In genomic region chr17:29305058-29305806, GRCm38 (mm10) we compare ENCODE assay signal across 8 mouse cellular contexts. TPM values are rescaled to one million over a fixed set of nuclear protein-coding genes. Genes with fewer than 3 reads are reported as not detected.
DNase-seq lines count a peak whose midpoint lies in the region; ATAC-seq lines count a peak whose summit lies in the region.

No protein-coding gene starts in this region.

- H3K4me1 ChIP-seq in heart, embryonic 11.5 days (ENCODE audit: control insufficient read depth, insufficient read depth, low read length): peaks cover 18% of the 10 kb centered on the region
- H3K4me1 ChIP-seq in heart, embryonic 13.5 days: peaks cover 51% of the 10 kb centered on the region
- peaks cover 8% of the 10 kb centered on the region for H3K4me1 ChIP-seq in liver, embryonic 16.5 days (ENCODE audit: control insufficient read depth, low read depth, low read length)
- H3K4me1 ChIP-seq in midbrain, embryonic 15.5 days: no peaks in the 10 kb centered on the region

- peaks cover 4% of the 10 kb centered on the region for H3K36me3 ChIP-seq in heart, embryonic 11.5 days (ENCODE audit: control insufficient read depth, insufficient read depth, low read length)
- H3K36me3 ChIP-seq in heart, embryonic 13.5 days: peaks cover 16% of the 10 kb centered on the region
- H3K36me3 ChIP-seq in liver, embryonic 16.5 days (ENCODE audit: control insufficient read depth, insufficient read depth): peaks cover 5% of the 10 kb centered on the region
- peaks cover 10% of the 10 kb centered on the region for H3K36me3 ChIP-seq in midbrain, embryonic 15.5 days (replicated peaks)

- no peak overlapping the region for H3K27ac ChIP-seq in heart, embryonic 11.5 days (ENCODE audit: low read depth, low read length)
- H3K27ac ChIP-seq in heart, embryonic 13.5 days (replicated peaks): peak overlapping the region; percentile 48
- no peak overlapping the region for H3K27ac ChIP-seq in liver, embryonic 16.5 days (ENCODE audit: low read length)
- no peak overlapping the region for H3K27ac ChIP-seq in midbrain, embryonic 15.5 days

- H3K9ac ChIP-seq in heart, embryonic 11.5 days (ENCODE audit: low read depth, low read length): no peak overlapping the region
- H3K9ac ChIP-seq in heart, embryonic 13.5 days: peak overlapping the region; percentile 59
- no peak overlapping the region for H3K9ac ChIP-seq in liver, embryonic 16.5 days (ENCODE audit: low read depth, low read length)
- H3K9ac ChIP-seq in midbrain, embryonic 15.5 days: no peak overlapping the region

- no peaks in the 10 kb centered on the region for H3K27me3 ChIP-seq in heart, embryonic 11.5 days (ENCODE audit: control insufficient read depth, insufficient read depth, low read length)
- H3K27me3 ChIP-seq in heart, embryonic 13.5 days (replicated peaks): 0 out of 2 replicates have a peak, but pooled peaks cover 4% of the 10 kb centered on the region
- H3K27me3 ChIP-seq in liver, embryonic 16.5 days (ENCODE audit: control insufficient read depth, insufficient read depth, low read depth, low read length): no peaks in the 10 kb centered on the region
- no peaks in the 10 kb centered on the region for H3K27me3 ChIP-seq in midbrain, embryonic 15.5 days (replicated peaks)

- no peak for ATAC-seq in heart, embryonic 11.5 days (replicated peaks; ENCODE audit: insufficient number of reproducible peaks, low FRiP score, low TSS enrichment)
- no peak for ATAC-seq in heart, embryonic 13.5 days (ENCODE audit: extremely low read depth, insufficient number of reproducible peaks, low FRiP score, low TSS enrichment)
- ATAC-seq in liver, embryonic 16.5 days (ENCODE audit: low read depth): no peak
- no peak for ATAC-seq in midbrain, embryonic 15.5 days (replicated peaks)

- H3K9me3 ChIP-seq in heart, embryonic 11.5 days (replicated peaks; ENCODE audit: control insufficient read depth, low read length): no peaks in the 10 kb centered on the region
- H3K9me3 ChIP-seq in heart, embryonic 13.5 days: no peaks in the 10 kb centered on the region
- H3K9me3 ChIP-seq in liver, embryonic 16.5 days (replicated peaks; ENCODE audit: control insufficient read depth, low read length): no peaks in the 10 kb centered on the region
- no peaks in the 10 kb centered on the region for H3K9me3 ChIP-seq in midbrain, embryonic 15.5 days

- H3K4me2 ChIP-seq in heart, embryonic 11.5 days: no peak overlapping the region; the same call in 1 of the 2 replicates
- peak overlapping the region; percentile 42 for H3K4me2 ChIP-seq in heart, embryonic 13.5 days
- H3K4me2 ChIP-seq in liver, embryonic 16.5 days (ENCODE audit: low read depth, low read length): peak overlapping the region; percentile 29; the same call in 1 of the 2 replicates
- no peak overlapping the region for H3K4me2 ChIP-seq in midbrain, embryonic 15.5 days

- 16% methylated on average over 15 of the region's 15 CpGs for WGBS in heart, embryonic 11.5 days (ENCODE audit: insufficient replicate concordance)
- 15% methylated on average over 15 of the region's 15 CpGs for WGBS in heart, embryonic 13.5 days
- 22% methylated on average over 15 of the region's 15 CpGs for WGBS in liver, embryonic 16.5 days (ENCODE audit: insufficient replicate concordance)
- WGBS in midbrain, embryonic 15.5 days: 32% methylated on average over 15 of the region's 15 CpGs

- no peak overlapping the region for H3K4me3 ChIP-seq in heart, embryonic 11.5 days (ENCODE audit: low read depth, low read length)
- H3K4me3 ChIP-seq in heart, embryonic 13.5 days: peak overlapping the region; percentile 6; the same call in 1 of the 2 replicates
- H3K4me3 ChIP-seq in liver, embryonic 16.5 days (ENCODE audit: low read depth, low read length): no peak overlapping the region
- no peak overlapping the region for H3K4me3 ChIP-seq in midbrain, embryonic 15.5 days

- DNase-seq in heart, adult 18-20 months: peak; percentile 72 to 74
- DNase-seq in cerebellum, adult 8-10 months: peak; percentile 39
- no peak for DNase-seq in right cerebral cortex, postnatal 14 days
- DNase-seq in adrenal gland, adult 18-20 months (ENCODE audit: low spot score in 2 of 2): no peak

RNA-seq across cellular contexts. Expression of gene Pi16, which starts 12.2 kb away (rescaled TPM):
- total RNA-seq in heart, adult 18-20 months (2021): 10 to 100 TPM; 22.7 to 29.1 TPM
- polyA plus RNA-seq in heart, embryonic 11.5 days (2014; fragmentation: Nextera tagmentation; extraction: Ambion mirVana): 0.55 and 1.7 TPM in 2 replicates
- polyA plus RNA-seq in heart, embryonic 13.5 days (2015; fragmentation: Nextera tagmentation; extraction: Ambion mirVana): 1.9 and 2.4 TPM in 2 replicates
- 2.0 and 2.6 TPM in 2 replicates for polyA plus RNA-seq in liver, embryonic 16.5 days (2015; fragmentation: Nextera tagmentation; extraction: Ambion mirVana)
- 3.6 and 4.0 TPM in 2 replicates for polyA plus RNA-seq in midbrain, embryonic 15.5 days (2015; fragmentation: Nextera tagmentation; extraction: Ambion mirVana)
- 10 to 100 TPM; 16.8 to 52.3 TPM for total RNA-seq in adrenal gland, adult 18-20 months (2021)

RNA-seq across cellular contexts. Expression of gene BC004004, which starts 36.6 kb away (rescaled TPM):
- total RNA-seq in heart, adult 18-20 months (2021): 100 to 1,000 TPM; 297 to 354 TPM
- 90.6 and 94.9 TPM in 2 replicates for polyA plus RNA-seq in heart, embryonic 11.5 days (2014; fragmentation: Nextera tagmentation; extraction: Ambion mirVana)
- polyA plus RNA-seq in heart, embryonic 13.5 days (2015; fragmentation: Nextera tagmentation; extraction: Ambion mirVana): 85.0 and 91.9 TPM in 2 replicates
- polyA plus RNA-seq in liver, embryonic 16.5 days (2015; fragmentation: Nextera tagmentation; extraction: Ambion mirVana): 82.1 and 90.5 TPM in 2 replicates
- polyA plus RNA-seq in midbrain, embryonic 15.5 days (2015; fragmentation: Nextera tagmentation; extraction: Ambion mirVana): 112 and 114 TPM in 2 replicates
- total RNA-seq in adrenal gland, adult 18-20 months (2021): 100 to 1,000 TPM; 111 to 147 TPM

RNA-seq across cellular contexts. Expression of gene Ppil1, which starts 41.2 kb away (rescaled TPM):
- 10 to 100 TPM; 34.9 to 36.5 TPM for total RNA-seq in heart, adult 18-20 months (2021)
- 117 and 135 TPM in 2 replicates for polyA plus RNA-seq in heart, embryonic 11.5 days (2014; fragmentation: Nextera tagmentation; extraction: Ambion mirVana)
- polyA plus RNA-seq in heart, embryonic 13.5 days (2015; fragmentation: Nextera tagmentation; extraction: Ambion mirVana): 106 and 128 TPM in 2 replicates
- polyA plus RNA-seq in liver, embryonic 16.5 days (2015; fragmentation: Nextera tagmentation; extraction: Ambion mirVana): 70.1 and 76.8 TPM in 2 replicates
- polyA plus RNA-seq in midbrain, embryonic 15.5 days (2015; fragmentation: Nextera tagmentation; extraction: Ambion mirVana): 113 and 119 TPM in 2 replicates
- 10 to 100 TPM; 21.3 to 22.4 TPM for total RNA-seq in adrenal gland, adult 18-20 months (2021)

RNA-seq across cellular contexts. Expression of gene Mtch1, which starts 42.5 kb away (rescaled TPM):
- 100 to 1,000 TPM; 193 to 203 TPM for total RNA-seq in heart, adult 18-20 months (2021)
- 266 and 306 TPM in 2 replicates for polyA plus RNA-seq in heart, embryonic 11.5 days (2014; fragmentation: Nextera tagmentation; extraction: Ambion mirVana)
- 276 and 287 TPM in 2 replicates for polyA plus RNA-seq in heart, embryonic 13.5 days (2015; fragmentation: Nextera tagmentation; extraction: Ambion mirVana)
- polyA plus RNA-seq in liver, embryonic 16.5 days (2015; fragmentation: Nextera tagmentation; extraction: Ambion mirVana): 33.3 and 48.5 TPM in 2 replicates
- 519 and 548 TPM in 2 replicates for polyA plus RNA-seq in midbrain, embryonic 15.5 days (2015; fragmentation: Nextera tagmentation; extraction: Ambion mirVana)
- 100 to 1,000 TPM; 252 to 293 TPM for total RNA-seq in adrenal gland, adult 18-20 months (2021)

RNA-seq across cellular contexts. Expression of gene Fgd2, which starts 55.5 kb away (rescaled TPM):
- total RNA-seq in heart, adult 18-20 months (2021): 1 to 10 TPM; 1.5 to 2.6 TPM
- 1.2 and 2.3 TPM in 2 replicates for polyA plus RNA-seq in heart, embryonic 11.5 days (2014; fragmentation: Nextera tagmentation; extraction: Ambion mirVana)
- 3.4 and 3.8 TPM in 2 replicates for polyA plus RNA-seq in heart, embryonic 13.5 days (2015; fragmentation: Nextera tagmentation; extraction: Ambion mirVana)
- 7.7 and 8.1 TPM in 2 replicates for polyA plus RNA-seq in liver, embryonic 16.5 days (2015; fragmentation: Nextera tagmentation; extraction: Ambion mirVana)
- 7.0 and 7.5 TPM in 2 replicates for polyA plus RNA-seq in midbrain, embryonic 15.5 days (2015; fragmentation: Nextera tagmentation; extraction: Ambion mirVana)
- total RNA-seq in adrenal gland, adult 18-20 months (2021): 1 to 10 TPM; 3.7 to 9.5 TPM

Comparison
In these comparisons a context has a peak if more than half of its experiments do, and no peak if none do; other contexts are left out.
1. H3K4me2 ChIP-seq: peak in heart, embryonic 13.5 days (single experiment) and liver, embryonic 16.5 days (single experiment); none in heart, embryonic 11.5 days (single experiment) and midbrain, embryonic 15.5 days (single experiment).
2. DNase-seq: peak in heart, adult 18-20 months (2 of 2) and cerebellum, adult 8-10 months (single experiment); none in right cerebral cortex, postnatal 14 days (single experiment) and adrenal gland, adult 18-20 months (0 of 2).